Mouse (Mus musculus): ENCODE data around the gene Mex3d.

The Mex3d gene

DNA sequence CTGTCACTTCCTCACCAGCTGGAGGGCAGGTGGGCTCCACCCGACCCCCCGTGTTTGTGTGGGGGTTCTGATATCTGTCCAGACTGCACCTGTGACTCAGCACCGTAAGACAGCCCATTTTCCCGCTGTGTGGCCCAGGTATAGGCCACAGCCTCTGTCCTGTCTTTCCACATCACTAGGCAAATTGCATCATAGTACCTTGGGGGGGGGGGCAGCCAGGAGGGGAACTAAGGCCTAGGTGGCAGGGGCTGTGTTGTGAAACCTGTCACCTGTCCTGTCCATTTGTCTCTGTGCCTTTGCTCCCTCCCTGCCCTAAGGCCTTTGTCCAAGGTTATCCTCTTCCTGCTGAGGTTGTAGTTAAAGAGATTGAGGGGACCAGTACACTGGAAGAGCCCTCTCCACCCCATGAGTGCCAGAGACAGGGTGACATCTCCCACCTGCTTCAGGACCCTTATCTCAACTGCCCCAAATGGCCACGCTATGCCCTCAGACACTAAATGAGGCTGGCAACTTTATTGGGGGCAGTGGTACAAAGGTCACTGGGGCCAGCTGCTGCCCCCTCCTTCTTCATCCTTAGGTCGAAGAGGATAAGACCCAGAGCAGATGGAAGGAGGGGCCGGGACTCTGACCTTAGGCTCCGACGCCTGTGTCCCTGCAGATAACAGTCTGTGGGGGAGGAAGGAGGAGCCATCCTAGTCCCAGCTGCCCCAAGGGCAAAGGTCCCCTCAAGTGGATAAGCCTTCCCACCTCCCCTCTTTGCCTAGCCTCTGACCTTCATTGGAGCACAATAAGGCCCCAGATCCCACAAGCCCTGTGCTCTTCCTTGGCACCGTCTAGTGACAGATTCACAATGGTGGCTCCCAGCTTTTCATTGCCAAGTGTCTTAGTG, 55.6 kb downstream of the Mex3d start:
- no peak for DNase-seq (ENCODE audit: low spot score in 2 of 2)

- DNase-seq (ENCODE audit: low spot score in 2 of 2) = no peak
These were observed 56.6 kb downstream of the Mex3d start for GRCm38 (mm10) chr10:80330888-80331287.
